Mouse (Mus musculus) heart, adult 2 months (tissue): ENCODE data around the gene Fgd2. TPM values are rescaled to one million over a fixed set of nuclear protein-coding genes. Genes with fewer than 3 reads are reported as not detected.
A peak's percentile ranks its signal among the peaks of the same experiment; 100 is the strongest.
"Not testable (repeated sequence)": the region's sequence is repeated elsewhere in the genome, so short reads cannot be mapped to it uniquely, and the experiment has no call there.

ENCODE experiments used
- DNase-seq, 2 experiments: peaks; one replicate each; pipeline ENCODE4 v3.0.0; 2021
- H3K27ac ChIP-seq: fragments of 200-600 bp; 2 replicates; pipeline ENCODE4 v1.8.1; 2022
- H3K27me3 ChIP-seq: fragments of 200-500 bp; 2 replicates; pipeline ENCODE4 v1.6.1; 2012; ENCODE audit warnings: mild to moderate bottlenecking, low read length, inconsistent platforms, mixed read lengths; ENCODE audit not compliant: control insufficient read depth, insufficient read depth
- H3K36me3 ChIP-seq: fragments of 200-500 bp; 2 replicates; pipeline ENCODE4 v1.6.1; 2012; ENCODE audit warnings: low read length, inconsistent platforms; ENCODE audit not compliant: control insufficient read depth, insufficient read depth
- H3K4me1 ChIP-seq: fragments of 200-500 bp; 2 replicates; pipeline ENCODE4 v1.6.1; 2011; ENCODE audit warnings: low read length; ENCODE audit not compliant: control insufficient read depth, insufficient read depth
- H3K4me3 ChIP-seq: fragments of 200-600 bp; 2 replicates; pipeline ENCODE4 v1.8.1; 2022
- H3K79me2 ChIP-seq: fragments of 200-500 bp; replicated peaks from 2 replicates; pipeline ENCODE4 v1.6.1; 2012; ENCODE audit warnings: mild to moderate bottlenecking, inconsistent platforms, low read length, moderate library complexity, mixed read lengths; ENCODE audit not compliant: control insufficient read depth, insufficient read depth
- H3K9ac ChIP-seq: fragments of 200-500 bp; 2 replicates; pipeline ENCODE4 v1.6.1; 2012; ENCODE audit warnings: low read depth, mild to moderate bottlenecking, control low read depth, inconsistent platforms, low read length, mixed read lengths
- CTCF ChIP-seq: fragments of 200-600 bp; IDR thresholded peaks from 2 replicates; pipeline ENCODE4 v1.8.1; 2022; ENCODE audit warnings: antibody characterized with exemption, mild to moderate bottlenecking, moderate library complexity
- EP300 ChIP-seq: fragments of 200-500 bp; IDR thresholded peaks from 2 replicates; pipeline ENCODE4 v1.6.1; 2011; ENCODE audit warnings: low read depth, low read length, control low read depth; ENCODE audit not compliant: insufficient read depth
- POLR2A ChIP-seq: fragments of 200-500 bp; IDR thresholded peaks from 2 replicates; pipeline ENCODE4 v1.6.1; 2011; ENCODE audit warnings: mild to moderate bottlenecking, low read depth, low read length, control low read depth; ENCODE audit not compliant: insufficient read depth
- WGBS: fragments of 180-500 bp; shearing (Covaris S2); methylation state at CpG from one replicate; pipeline ENCODE4 v1.1.7; 2018; 5-methylcytosine and 5-hydroxymethylcytosine counted together
- intact Hi-C: fragments of 180-260 bp; cut with DNase I; formaldehyde crosslinking; loops from one replicate; pipeline ENCODE4 v1.15.1; 2025
- polyA plus RNA-seq: library from polyadenylated mRNA; depleted of rRNA; stranded (reverse); fragments of >200 nt; gene quantifications from 2 replicates; pipeline ENCODE4 v1.2.3, GENCODE M21; 2012
- total RNA-seq, 2 experiments: library from RNA; stranded (reverse); gene quantifications; 2 replicates each; pipeline ENCODE4 v1.2.3; 2021

Gene Fgd2
- total and polyA plus RNA-seq, 3 experiments: 1.9 to 9.2 (median 2.4) TPM

- Histone ChIP-seq H3K9ac (peak overlapping the region; percentile 79), H3K4me3 (peak overlapping the region; percentile 72), H3K36me3 (no peaks in the 10 kb centered on the region), H3K27ac (peak overlapping the region; percentile 80), H3K4me1 (peaks cover 19% of the 10 kb centered on the region), H3K27me3 (no peaks in the 10 kb centered on the region), H3K79me2 (peaks cover 4% of the 10 kb centered on the region; the same call in 1 of the 2 replicates)
- WGBS: 3% methylated on average over 11 of the region's 11 CpGs
- intact Hi-C loops: no loop called here
- peak; percentile 51 to 62 for DNase-seq
- no peak for TF ChIP-seq CTCF
- TF ChIP-seq POLR2A: no peak
- no peak for TF ChIP-seq EP300
These were observed 14.1 kb upstream of the Fgd2 start for GRCm38 (mm10) chr17:29346496-29347125.

GRCm38 (mm10) chr17:29347126-29347644, 13.5 kb upstream of the Fgd2 start:
- Histone ChIP-seq H3K4me1 (peaks cover 15% of the 10 kb centered on the region), H3K27me3 (no peaks in the 10 kb centered on the region), H3K79me2 (peaks cover 4% of the 10 kb centered on the region; the same call in 1 of the 2 replicates), H3K4me3 (peak overlapping the region; percentile 72), H3K36me3 (no peaks in the 10 kb centered on the region), H3K27ac (peak overlapping the region; percentile 80), H3K9ac (peak overlapping the region; percentile 79)
- no peak for DNase-seq
- intact Hi-C loops: no loop called here
- WGBS: under 1% methylated on average over 43 of the region's 45 CpGs
- no peak for TF ChIP-seq POLR2A

GRCm38 (mm10) chr17:29347645-29348256, 13.0 kb upstream of the Fgd2 start, which contains the start of gene Mtch1:
Mtch1 (minus strand) TSS chr17:29347934.
- intact Hi-C loops: no loop called here

GRCm38 (mm10) chr17:29348996-29349395, 11.7 kb upstream of the Fgd2 start:
- Histone ChIP-seq H3K79me2 (peaks cover 4% of the 10 kb centered on the region; the same call in 1 of the 2 replicates), H3K4me3 (no peak overlapping the region), H3K4me1 (peaks cover 8% of the 10 kb centered on the region), H3K9ac (no peak overlapping the region), H3K27ac (no peak overlapping the region), H3K27me3 (no peaks in the 10 kb centered on the region), H3K36me3 (no peaks in the 10 kb centered on the region)
- no peak for DNase-seq
- intact Hi-C loops: no loop called here
- 85% methylated on average over 2 of the region's 2 CpGs for WGBS
- TF ChIP-seq EP300 (no peak), CTCF (no peak), POLR2A (no peak)

More at GRCm38 (mm10) chr17:29347645-29348256, 13.0 kb upstream of the Fgd2 start, which contains the start of gene Mtch1:
- Histone ChIP-seq H3K4me3 (peak within 1 kb of the TSS; percentile 72), H3K4me1 (peaks cover 10% of the 10 kb centered on the region), H3K79me2 (peaks cover 4% of the 10 kb centered on the region; the same call in 1 of the 2 replicates), H3K27me3 (no peaks in the 10 kb centered on the region), H3K9ac (peak within 1 kb of the TSS; percentile 79), H3K36me3 (no peaks in the 10 kb centered on the region), H3K27ac (peak within 1 kb of the TSS; percentile 95)
- 2% methylated on average over 50 of the region's 53 CpGs for WGBS
- TF ChIP-seq EP300 (0 out of 2 replicates have a peak, but pooled peaks have one; percentile 51), POLR2A (peak; percentile 97), CTCF (no peak)
- DNase-seq: peak; percentile 100

- intact Hi-C loops, H3K27ac ChIP-seq, H3K27me3 ChIP-seq, H3K9ac ChIP-seq, H3K36me3 ChIP-seq, H3K79me2 ChIP-seq, DNase-seq, H3K4me3 ChIP-seq: not testable (repeated sequence)
- peaks cover 12% of the 10 kb centered on the region for H3K4me1 ChIP-seq
- 82% methylated on average over 5 of the region's 5 CpGs for WGBS
These were observed 9.7 kb upstream of the Fgd2 start for GRCm38 (mm10) chr17:29351056-29351455.

GRCm38 (mm10) chr17:29355461-29355840, 5.3 kb upstream of the Fgd2 start:
- peak overlapping the region; percentile 26 for H3K9ac ChIP-seq
- H3K27ac ChIP-seq: peak overlapping the region; percentile 90
- peaks cover 12% of the 10 kb centered on the region for H3K4me1 ChIP-seq
- H3K36me3 ChIP-seq: no peaks in the 10 kb centered on the region
- intact Hi-C loops: loop anchor here (5.0 kb wide), 1 partner anchor 88 kb away; the partner anchor contains the start of gene BC004004
- no peaks in the 10 kb centered on the region for H3K79me2 ChIP-seq
- TF ChIP-seq POLR2A: 0 out of 2 replicates have a peak, but pooled peaks have one; percentile 22
- TF ChIP-seq CTCF: no peak
- DNase-seq: no peak
- no peaks in the 10 kb centered on the region for H3K27me3 ChIP-seq
- no peak overlapping the region for H3K4me3 ChIP-seq
- 24% methylated on average over 5 of the region's 5 CpGs for WGBS
